Comparison of ENCODE assay signal across 19 mouse cellular contexts in genomic region chr17:65753130-65753529, GRCm38 (mm10).
"Had no signal": no experiment of that assay in that cellular context is flagged by ENCODE, and none has a peak within 500 bp of the region (broad histone marks: within the 10 kb centered on the region; RNA-seq: fewer than 3 reads in every experiment).

No protein-coding gene starts in this region.

- H3K4me1 ChIP-seq: midbrain, embryonic 10.5 days; midbrain, embryonic 12.5 days; neural tube, embryonic 15.5 days had no signal

- H3K36me3 ChIP-seq: midbrain, embryonic 12.5 days had no signal

- H3K4me3 ChIP-seq: midbrain, embryonic 10.5 days; midbrain, embryonic 12.5 days; myocyte; neural tube, embryonic 13.5 days; neural tube, embryonic 15.5 days had no signal

- H3K9ac ChIP-seq: lung, embryonic 14.5 days; midbrain, embryonic 12.5 days; neural tube, embryonic 13.5 days; neural tube, embryonic 15.5 days had no signal

- ATAC-seq: midbrain, embryonic 16.5 days had no signal

- H3K9me3 ChIP-seq: midbrain, embryonic 12.5 days had no signal

- H3K4me2 ChIP-seq: lung, embryonic 14.5 days; midbrain, embryonic 12.5 days; neural tube, embryonic 13.5 days; neural tube, embryonic 15.5 days had no signal

- H3K27ac ChIP-seq: midbrain, embryonic 10.5 days; midbrain, embryonic 12.5 days; neural tube, embryonic 13.5 days; neural tube, embryonic 15.5 days had no signal

- DNase-seq: lung, adult 18-20 months; lung, embryonic 14.5 days; lung, postnatal 10 days; lung, postnatal 4 days; midbrain, embryonic 14.5 days; retina, postnatal 1 day; right cerebral cortex, adult 18-20 months; right cerebral cortex, postnatal 25 days; right cerebral cortex, postnatal 4 days; spleen, adult 18-20 months; thymus, adult 18-20 months; thymus, postnatal 14 days; thymus, postnatal 36 days had no signal

- H3K27me3 ChIP-seq: midbrain, embryonic 12.5 days; neural tube, embryonic 13.5 days; neural tube, embryonic 15.5 days had no signal
